Mouse (Mus musculus) CH12.LX (cell line): ENCODE results near the gene Zfp9. TPM values are rescaled to one million over a fixed set of nuclear protein-coding genes. Genes with fewer than 3 reads are reported as not detected.

Experiments
- DNase-seq: peaks from one replicate; pipeline ENCODE4 v3.0.0-alpha.2; 2013; ENCODE audit errors: extremely low read depth
- H3K27ac ChIP-seq: 2 replicates; pipeline ENCODE4 v1.5.1; 2012; ENCODE audit warnings: low read depth, mild to moderate bottlenecking, control low read depth, moderate library complexity; ENCODE audit not compliant: insufficient read depth
- H3K27me3 ChIP-seq: replicated peaks from 2 replicates; pipeline ENCODE3; 2012; ENCODE audit warnings: inconsistent platforms
- H3K36me3 ChIP-seq, 2 experiments: replicated peaks in 1 of 2; 2 replicates each; pipeline versions ENCODE3 to v1.6.1; 2012; ENCODE audit warnings: inconsistent platforms in 1 of 2, low read length in 1 of 2, mild to moderate bottlenecking in 1 of 2, mixed read lengths in 1 of 2, moderate library complexity in 1 of 2; ENCODE audit not compliant: control insufficient read depth in 1 of 2, insufficient read depth in 1 of 2
- H3K4me1 ChIP-seq, 2 experiments: 2 replicates each; pipeline ENCODE4 v1.6.1; 2012; ENCODE audit warnings: inconsistent platforms in 1 of 2, moderate library complexity in 1 of 2; ENCODE audit not compliant: insufficient read depth in 2 of 2, control insufficient read depth in 1 of 2
- H3K4me2 ChIP-seq: 2 replicates; pipeline ENCODE4 v1.6.1; 2012; ENCODE audit warnings: low read depth, mild to moderate bottlenecking, control low read depth; ENCODE audit not compliant: poor library complexity, insufficient read depth, severe bottlenecking
- H3K4me3 ChIP-seq, 3 experiments: fragments of 150-350 bp in 1 of 3; sonication (generic) in 1 of 3; replicated peaks in 1 of 3; 2 replicates each; pipeline versions ENCODE3 to v1.5.1; 2011 to 2012; ENCODE audit warnings: low read depth in 2 of 3, low read length in 2 of 3, mild to moderate bottlenecking in 2 of 3, moderate library complexity in 2 of 3, control low read depth in 1 of 3, improper control_type of control experiment in 1 of 3, inconsistent platforms in 1 of 3, mixed read lengths in 1 of 3; ENCODE audit not compliant: poor library complexity in 1 of 3
- H3K79me2 ChIP-seq: replicated peaks from 2 replicates; pipeline ENCODE4 v1.6.1; 2012; ENCODE audit warnings: mild to moderate bottlenecking, moderate library complexity; ENCODE audit not compliant: control insufficient read depth, poor library complexity, insufficient read depth, severe bottlenecking; ENCODE audit errors: extremely low read depth
- H3K9ac ChIP-seq: 2 replicates; pipeline ENCODE4 v1.6.1; 2012; ENCODE audit warnings: low read depth, mild to moderate bottlenecking, control low read depth, moderate library complexity; ENCODE audit not compliant: insufficient read depth
- H3K9me3 ChIP-seq: replicated peaks from 2 replicates; pipeline ENCODE3; 2012; ENCODE audit warnings: low read length, inconsistent platforms, mixed read lengths
- BHLHE40 ChIP-seq: IDR thresholded peaks from 2 replicates; pipeline ENCODE4 v1.6.1; 2011; ENCODE audit warnings: mild to moderate bottlenecking, low read depth, low read length, improper control_type of control experiment
- EP300 ChIP-seq: IDR thresholded peaks from 2 replicates; pipeline ENCODE4 v1.6.1; 2011; ENCODE audit warnings: low read length, improper control_type of control experiment
- GABPA ChIP-seq: IDR thresholded peaks from 2 replicates; pipeline ENCODE4 v1.6.1; 2012; ENCODE audit warnings: low read depth, low read length, improper control_type of control experiment, inconsistent platforms; ENCODE audit not compliant: insufficient replicate concordance
- HCFC1 ChIP-seq: IDR thresholded peaks from 2 replicates; pipeline ENCODE4 v1.6.1; 2012; ENCODE audit warnings: low read depth, mild to moderate bottlenecking, inconsistent platforms, low read length, improper control_type of control experiment
- JUN ChIP-seq: IDR thresholded peaks from 2 replicates; pipeline ENCODE4 v1.6.1; 2011; ENCODE audit warnings: low read depth, mild to moderate bottlenecking, low read length, improper control_type of control experiment, moderate library complexity; ENCODE audit not compliant: insufficient read depth
- KAT2A ChIP-seq: IDR thresholded peaks from 2 replicates; pipeline ENCODE4 v1.6.1; 2012; ENCODE audit warnings: low read length, improper control_type of control experiment, inconsistent platforms; ENCODE audit not compliant: insufficient replicate concordance
- MAFK ChIP-seq: IDR thresholded peaks from 2 replicates; pipeline ENCODE4 v1.6.1; 2011; ENCODE audit warnings: low read length, improper control_type of control experiment; ENCODE audit not compliant: insufficient replicate concordance
- NELFE ChIP-seq: IDR thresholded peaks from 2 replicates; pipeline ENCODE4 v1.6.1; 2011; ENCODE audit warnings: low read depth, low read length, improper control_type of control experiment
- NRF1 ChIP-seq: IDR thresholded peaks from 2 replicates; pipeline ENCODE4 v1.6.1; 2014; ENCODE audit warnings: low read depth, mild to moderate bottlenecking, inconsistent platforms, low read length, improper control_type of control experiment, moderate library complexity
- PAX5 ChIP-seq: IDR thresholded peaks from 2 replicates; pipeline ENCODE4 v1.6.1; 2012; ENCODE audit warnings: low read length, inconsistent platforms, mixed read lengths
- RAD21 ChIP-seq: IDR thresholded peaks from 2 replicates; pipeline ENCODE4 v1.6.1; 2011; ENCODE audit warnings: low read depth, mild to moderate bottlenecking, low read length, improper control_type of control experiment, moderate library complexity
- SIN3A ChIP-seq: IDR thresholded peaks from 2 replicates; pipeline ENCODE4 v1.6.1; 2012; ENCODE audit warnings: low read length, improper control_type of control experiment, inconsistent platforms
- TBP ChIP-seq: conservative IDR thresholded peaks from 2 replicates; pipeline ENCODE4 v1.6.1; 2011; ENCODE audit warnings: low read depth, low read length, improper control_type of control experiment
- ZKSCAN1 ChIP-seq: IDR thresholded peaks from 2 replicates; pipeline ENCODE4 v1.6.1; 2012; ENCODE audit warnings: low read depth, inconsistent platforms, low read length, improper control_type of control experiment, borderline replicate concordance
- dilution Hi-C: fragments of 300-500 bp; cut with MboI; formaldehyde crosslinking; loops from 2 replicates; pipeline ENCODE4 v1.14.3; 2020; ENCODE audit warnings: low sequenced_read_pairs; ENCODE audit not compliant: extremely low pct_unique_long_range_greater_than_20kb, extremely low pct_ligation_motif_present
- in situ Hi-C: fragments of 300-500 bp; cut with MboI; formaldehyde crosslinking; loops from 3 replicates; pipeline ENCODE4 v1.14.3; 2019; ENCODE audit warnings: low sequenced_read_pairs, low pct_ligation_motif_present, low pct_unique_long_range_greater_than_20kb, mixed read lengths
- polyA plus RNA-seq: library from polyadenylated mRNA; unstranded; fragments of >175 nt; gene quantifications from 2 replicates; pipeline ENCODE4 v1.2.1, GENCODE M21; 2012; ENCODE audit warnings: low read depth; ENCODE audit not compliant: insufficient read length
- total RNA-seq, 2 experiments: library from RNA; depleted of rRNA; stranded (reverse); fragments of 300-350 nt in 1 of 2; fragments of >200 nt in 1 of 2; gene quantifications; 2 replicates each; pipeline ENCODE4 v1.2.3; 2012 to 2014

Zfp9 gene
- total and polyA plus RNA-seq, 3 experiments = 0.08 TPM; not detected in 1

- H3K27ac ChIP-seq = no peak overlapping the region
- dilution Hi-C loops (no loop called here), in situ Hi-C loops (no loop called here)
- H3K9ac ChIP-seq = no peak overlapping the region
- no peak for DNase-seq
- H3K9me3 ChIP-seq = no peaks in the 10 kb centered on the region
- H3K4me1 ChIP-seq = no peaks in the 10 kb centered on the region
- TF ChIP-seq TBP (no peak), GABPA (no peak), MAFK (no peak), HCFC1 (no peak), SIN3A (no peak), EP300 (no peak), NELFE (no peak), JUN (no peak), RAD21 (no peak), NRF1 (no peak), ZKSCAN1 (no peak), KAT2A (no peak), PAX5 (no peak)
- no peak overlapping the region for H3K4me2 ChIP-seq
- H3K79me2 ChIP-seq = no peaks in the 10 kb centered on the region
- no peak overlapping the region for H3K4me3 ChIP-seq
- no peaks in the 10 kb centered on the region for H3K36me3 ChIP-seq
- no peaks in the 10 kb centered on the region for H3K27me3 ChIP-seq
These were observed 990 bp downstream of the Zfp9 start for GRCm38 (mm10) chr6:118477875-118478785.

GRCm38 (mm10) chr6:118462069-118462705, 16.9 kb downstream of the Zfp9 start:
- dilution Hi-C loops = no loop called here
- H3K4me2 ChIP-seq = no peak overlapping the region
- H3K27ac ChIP-seq = no peak overlapping the region
- H3K9me3 ChIP-seq = no peaks in the 10 kb centered on the region
- no peaks in the 10 kb centered on the region for H3K4me1 ChIP-seq
- TF ChIP-seq MAFK (peak; percentile 98), BHLHE40 (no peak)
- H3K79me2 ChIP-seq = no peaks in the 10 kb centered on the region
- no peak for DNase-seq
- H3K9ac ChIP-seq = no peak overlapping the region
- no peaks in the 10 kb centered on the region for H3K36me3 ChIP-seq
- no peak overlapping the region for H3K4me3 ChIP-seq
- H3K27me3 ChIP-seq = no peaks in the 10 kb centered on the region
- in situ Hi-C loops = no loop called here
